ENCODE assay signal across 10 mouse cellular contexts in the genomic region with DNA sequence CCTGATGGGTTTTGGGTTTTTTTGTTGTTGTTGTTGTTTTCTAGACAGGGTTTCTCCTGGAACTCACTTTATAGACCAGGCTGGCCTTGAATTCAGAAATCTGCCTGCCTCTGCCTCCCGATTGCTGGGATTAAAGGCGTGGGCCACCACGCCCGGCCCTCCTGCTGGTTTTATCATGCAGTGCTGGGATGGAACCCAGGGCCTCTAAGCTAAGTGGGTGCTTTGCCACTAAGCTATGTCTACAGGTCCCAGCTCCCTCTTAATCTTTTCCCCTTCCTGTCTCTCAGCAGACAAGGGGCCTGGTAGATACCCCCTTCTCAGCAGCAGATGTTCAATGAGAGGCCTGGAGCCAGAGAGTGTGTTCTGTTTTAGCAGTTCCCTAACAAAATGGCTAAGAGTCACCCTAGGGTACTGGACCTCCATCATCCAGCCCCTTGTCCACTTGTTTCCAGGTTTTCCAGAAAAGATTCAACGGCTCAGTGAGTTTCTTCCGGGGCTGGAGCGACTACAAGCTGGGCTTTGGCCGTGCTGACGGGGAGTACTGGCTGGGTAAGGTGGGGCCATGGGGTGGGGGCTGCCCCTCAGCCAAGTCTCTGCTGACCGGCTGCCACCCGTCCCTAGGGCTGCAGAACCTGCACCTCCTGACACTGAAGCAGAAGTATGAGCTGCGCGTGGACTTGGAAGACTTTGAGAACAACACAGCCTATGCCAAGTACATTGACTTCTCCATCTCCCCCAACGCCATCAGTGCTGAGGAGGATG. TPM values are rescaled to one million over a fixed set of nuclear protein-coding genes. Genes with fewer than 3 reads are reported as not detected.
DNase-seq lines count a peak whose midpoint lies in the region; ATAC-seq and TF ChIP-seq lines count a peak whose summit lies in the region.
"Had no signal": no experiment of that assay in that cellular context is flagged by ENCODE, and none has a peak within 500 bp of the region (broad histone marks: within the 10 kb centered on the region; RNA-seq: fewer than 3 reads in every experiment).

No protein-coding gene starts in this region.

- no peak overlapping the region for H3K9ac ChIP-seq in forebrain, embryonic 15.5 days (replicated peaks)
- no peak overlapping the region for H3K9ac ChIP-seq in midbrain, embryonic 13.5 days (replicated peaks)

- peaks cover 59% of the 10 kb centered on the region for H3K4me1 ChIP-seq in cerebellum, adult 2 months (ENCODE audit: control insufficient read depth, insufficient read depth, low read length)
- no peaks in the 10 kb centered on the region for H3K4me1 ChIP-seq in kidney, adult 2 months (ENCODE audit: control insufficient read depth, insufficient read depth, low read length)
- H3K4me1 ChIP-seq in forebrain, embryonic 15.5 days = peaks cover 82% of the 10 kb centered on the region
- H3K4me1 ChIP-seq in midbrain, embryonic 13.5 days (replicated peaks) = peaks cover 68% of the 10 kb centered on the region

- H3K27ac ChIP-seq in cerebellum, adult 2 months (ENCODE audit: insufficient read depth, low read length) = no peak overlapping the region
- H3K27ac ChIP-seq in kidney, adult 2 months (ENCODE audit: insufficient read depth, low read depth, low read length) = no peak overlapping the region
- H3K27ac ChIP-seq in forebrain, embryonic 15.5 days (replicated peaks) = peak overlapping the region; percentile 97
- peak overlapping the region; percentile 96 for H3K27ac ChIP-seq in midbrain, embryonic 13.5 days

- no peak overlapping the region for H3K4me3 ChIP-seq in cerebellum, adult 2 months (replicated peaks; ENCODE audit: insufficient read depth, low read depth, low read length)
- H3K4me3 ChIP-seq in kidney, adult 2 months (ENCODE audit: insufficient read depth, low read depth, low read length) = no peak overlapping the region
- H3K4me3 ChIP-seq in forebrain, embryonic 15.5 days = peak overlapping the region; percentile 23
- peak overlapping the region; percentile 1; the same call in 1 of the 2 replicates for H3K4me3 ChIP-seq in midbrain, embryonic 13.5 days (replicated peaks)
- H3K4me3 ChIP-seq: erythroblast, embryonic 14.5 days had no signal

- H3K27me3 ChIP-seq in cerebellum, adult 2 months (ENCODE audit: control insufficient read depth, insufficient read depth, low read length) = no peaks in the 10 kb centered on the region
- no peaks in the 10 kb centered on the region for H3K27me3 ChIP-seq in kidney, adult 2 months (replicated peaks; ENCODE audit: control insufficient read depth, insufficient read depth, low read length)
- H3K27me3 ChIP-seq in forebrain, embryonic 15.5 days = no peaks in the 10 kb centered on the region
- no peaks in the 10 kb centered on the region for H3K27me3 ChIP-seq in midbrain, embryonic 13.5 days

- TF ChIP-seq CTCF in cerebellum, adult 2 months (IDR thresholded peaks at IDR 0.05; ENCODE audit: borderline replicate concordance, insufficient read depth, low read depth, low read length) = no peak
- TF ChIP-seq CTCF in kidney, adult 2 months (conservative IDR thresholded peaks at IDR 0.05; ENCODE audit: insufficient read depth, insufficient read length, low read depth, low read length) = no peak

- peak; percentile 42 to 60 for DNase-seq in cerebellum, postnatal 14 days
- no peak for DNase-seq in cerebellum, adult 2 months
- DNase-seq in kidney, postnatal 10 days = peak; percentile 27
- no peak for DNase-seq in kidney, adult 2 months
- no peak for DNase-seq in embryo, embryonic 9.5 days (ENCODE audit: extremely low spot score)
- DNase-seq in thymus, postnatal 10 days (ENCODE audit: low spot score in 2 of 2) = no peak

- 54% methylated on average over 14 of the region's 14 CpGs for WGBS in cerebellum, adult 2 months
- 68% methylated on average over 14 of the region's 14 CpGs for WGBS in kidney, adult 2 months
- WGBS in forebrain, embryonic 15.5 days = 93% methylated on average over 14 of the region's 14 CpGs
- WGBS in midbrain, embryonic 13.5 days = 92% methylated on average over 14 of the region's 14 CpGs

- ATAC-seq in forebrain, embryonic 15.5 days (replicated peaks) = no peak
- ATAC-seq in midbrain, embryonic 13.5 days = no peak

- no peaks in the 10 kb centered on the region for H3K9me3 ChIP-seq in forebrain, embryonic 15.5 days
- no peaks in the 10 kb centered on the region for H3K9me3 ChIP-seq in midbrain, embryonic 13.5 days

- H3K4me2 ChIP-seq in forebrain, embryonic 15.5 days (replicated peaks) = peak overlapping the region; percentile 39
- H3K4me2 ChIP-seq in midbrain, embryonic 13.5 days (replicated peaks) = peak overlapping the region; percentile 42

- no peak for TF ChIP-seq POLR2A in cerebellum, adult 2 months (IDR thresholded peaks at IDR 0.05; ENCODE audit: borderline replicate concordance, insufficient read depth, low read length)
- no peak for TF ChIP-seq POLR2A in kidney, adult 2 months (IDR thresholded peaks at IDR 0.05; ENCODE audit: low read depth, low read length)

- no peaks in the 10 kb centered on the region for H3K36me3 ChIP-seq in kidney, adult 2 months (ENCODE audit: control insufficient read depth, insufficient read depth, low read length)
- H3K36me3 ChIP-seq in forebrain, embryonic 15.5 days = peaks cover 36% of the 10 kb centered on the region
- H3K36me3 ChIP-seq in midbrain, embryonic 13.5 days = peaks cover 47% of the 10 kb centered on the region

RNA-seq across cellular contexts. Expression of a gene that starts 1.4 kb away (rescaled TPM):
- polyA plus RNA-seq in cerebellum, adult 2 months (2012; rRNA removed) = 1.9 and 3.5 TPM in 2 replicates
- polyA plus RNA-seq in kidney, adult 2 months (2012; rRNA removed) = 12.0 and 21.3 TPM in 2 replicates
- 50.5 and 59.5 TPM in 2 replicates for polyA plus RNA-seq in forebrain, embryonic 15.5 days (2015; fragmentation: Nextera tagmentation; extraction: Ambion mirVana)
- polyA plus RNA-seq in midbrain, embryonic 13.5 days (2015; fragmentation: Nextera tagmentation; extraction: Ambion mirVana) = 28.6 and 35.4 TPM in 2 replicates
- polyA plus RNA-seq: erythroblast, embryonic 14.5 days had no signal

RNA-seq across cellular contexts. Expression of a gene that starts 7.6 kb away (rescaled TPM):
- polyA plus RNA-seq in cerebellum, adult 2 months (2012; rRNA removed) = 47.8 and 55.8 TPM in 2 replicates
- polyA plus RNA-seq in kidney, adult 2 months (2012; rRNA removed) = 13.8 and 15.4 TPM in 2 replicates
- 109 and 117 TPM in 2 replicates for polyA plus RNA-seq in forebrain, embryonic 15.5 days (2015; fragmentation: Nextera tagmentation; extraction: Ambion mirVana)
- 76.6 and 87.2 TPM in 2 replicates for polyA plus RNA-seq in midbrain, embryonic 13.5 days (2015; fragmentation: Nextera tagmentation; extraction: Ambion mirVana)

RNA-seq across cellular contexts. Expression of a gene that starts 18.3 kb away (rescaled TPM):
- polyA plus RNA-seq in cerebellum, adult 2 months (2012; rRNA removed) = 36.2 and 40.7 TPM in 2 replicates
- polyA plus RNA-seq in kidney, adult 2 months (2012; rRNA removed) = 42.7 and 43.3 TPM in 2 replicates
- polyA plus RNA-seq in forebrain, embryonic 15.5 days (2015; fragmentation: Nextera tagmentation; extraction: Ambion mirVana) = 38.8 and 42.8 TPM in 2 replicates
- polyA plus RNA-seq in midbrain, embryonic 13.5 days (2015; fragmentation: Nextera tagmentation; extraction: Ambion mirVana) = 38.3 and 40.8 TPM in 2 replicates

RNA-seq across cellular contexts. Expression of a gene that starts 32.7 kb away (rescaled TPM):
- 538 and 626 TPM in 2 replicates for polyA plus RNA-seq in cerebellum, adult 2 months (2012; rRNA removed)
- 0.08 and 0.10 TPM in 2 replicates for polyA plus RNA-seq in kidney, adult 2 months (2012; rRNA removed)
- polyA plus RNA-seq in forebrain, embryonic 15.5 days (2015; fragmentation: Nextera tagmentation; extraction: Ambion mirVana) = 22.4 and 24.2 TPM in 2 replicates
- 13.6 and 15.0 TPM in 2 replicates for polyA plus RNA-seq in midbrain, embryonic 13.5 days (2015; fragmentation: Nextera tagmentation; extraction: Ambion mirVana)
- polyA plus RNA-seq: erythroblast, embryonic 14.5 days; spleen, adult 2 months had no signal

Comparison
In these comparisons a context has a peak if more than half of its experiments do, and no peak if none do; other contexts are left out.
1. DNase-seq: peak in cerebellum, postnatal 14 days (2 of 2) and kidney, postnatal 10 days (single experiment); none in cerebellum, adult 2 months (0 of 2), kidney, adult 2 months (single experiment), embryo, embryonic 9.5 days (single experiment) and thymus, postnatal 10 days (0 of 2).
2. H3K27ac ChIP-seq: peak in forebrain, embryonic 15.5 days (single experiment) and midbrain, embryonic 13.5 days (single experiment); none in cerebellum, adult 2 months (single experiment) and kidney, adult 2 months (single experiment).
3. H3K4me3 ChIP-seq: peak in forebrain, embryonic 15.5 days (single experiment) and midbrain, embryonic 13.5 days (single experiment); none in cerebellum, adult 2 months (single experiment) and kidney, adult 2 months (single experiment).